ENCODE assay signal across 9 mouse cellular contexts in genomic region chrX:163912791-163913190, GRCm38 (mm10). TPM values are rescaled to one million over a fixed set of nuclear protein-coding genes. Genes with fewer than 3 reads are reported as not detected.
A peak's percentile ranks its signal among the peaks of the same experiment; 100 is the strongest.
DNase-seq lines count a peak whose midpoint lies in the region; ATAC-seq lines count a peak whose summit lies in the region.
"Had no signal": no experiment of that assay in that cellular context is flagged by ENCODE, and none has a peak within 500 bp of the region (broad histone marks: within the 10 kb centered on the region; RNA-seq: fewer than 3 reads in every experiment).

No protein-coding gene starts in this region.

- H3K9me3 ChIP-seq in heart, embryonic 10.5 days: no peaks in the 10 kb centered on the region

- DNase-seq in heart, postnatal 4 days: peak; percentile 27
- DNase-seq in heart, embryonic 10.5 days (ENCODE audit: low spot score): no peak
- peak; percentile 8 to 15 for DNase-seq in right cerebral cortex, adult 2 months (ENCODE audit: low spot score in 2 of 2)
- DNase-seq in right cerebral cortex, postnatal 36 days (ENCODE audit: low spot score in 2 of 2): no peak
- peak; percentile 10 to 28 for DNase-seq in cerebellum, postnatal 36 days
- peak; percentile 64 for DNase-seq in retina, embryonic 14.5 days (ENCODE audit: low spot score)
- no peak for DNase-seq in urinary bladder, postnatal 4 days (ENCODE audit: low spot score in 2 of 2)

- H3K27me3 ChIP-seq in heart, embryonic 10.5 days (ENCODE audit: insufficient read depth, poor library complexity, severe bottlenecking): peaks cover 12% of the 10 kb centered on the region; the same call in 1 of the 2 replicates

- H3K4me3 ChIP-seq in heart, embryonic 10.5 days: no peak overlapping the region
- H3K4me3 ChIP-seq: myocyte had no signal

- no peak for ATAC-seq in erythroblast, adult 5-6 weeks (replicated peaks; ENCODE audit: low FRiP score, poor library complexity, severe bottlenecking)

- H3K27ac ChIP-seq in heart, embryonic 10.5 days: no peak overlapping the region

- no peaks in the 10 kb centered on the region for H3K4me1 ChIP-seq in heart, embryonic 10.5 days

- H3K36me3 ChIP-seq in heart, embryonic 10.5 days: no peaks in the 10 kb centered on the region

RNA-seq across cellular contexts. Expression of gene Ap1s2, which starts 4.0 kb away (rescaled TPM):
- total RNA-seq in heart, postnatal 4 days (2021): 10 to 100 TPM; 15.7 to 16.8 TPM
- 19.3 and 23.6 TPM in 2 replicates for polyA plus RNA-seq in heart, embryonic 10.5 days (2016; fragmentation: Nextera tagmentation; extraction: Ambion mirVana)
- total RNA-seq in erythroblast, adult 5-6 weeks (2015; ENCODE audit: low replicate concordance): 45.4 and 45.5 TPM in 2 replicates
- 18.4 and 20.2 TPM in 2 replicates for total RNA-seq in erythroblast, adult 5-6 weeks (2017; ENCODE audit: low replicate concordance)

RNA-seq across cellular contexts. Expression of gene Zrsr2, which starts 45.7 kb away (rescaled TPM):
- 10 to 100 TPM; 13.7 to 24.4 TPM for total RNA-seq in heart, postnatal 4 days (2021)
- 36.6 and 53.0 TPM in 2 replicates for polyA plus RNA-seq in heart, embryonic 10.5 days (2016; fragmentation: Nextera tagmentation; extraction: Ambion mirVana)
- total RNA-seq in erythroblast, adult 5-6 weeks (2015; ENCODE audit: low replicate concordance): 4.8 and 22.4 TPM in 2 replicates
- total RNA-seq in erythroblast, adult 5-6 weeks (2017; ENCODE audit: low replicate concordance): 9.8 and 14.2 TPM in 2 replicates

Comparison
In these comparisons a context has a peak if more than half of its experiments do, and no peak if none do; other contexts are left out.
1. DNase-seq: peak in heart, postnatal 4 days (single experiment), right cerebral cortex, adult 2 months (2 of 2), cerebellum, postnatal 36 days (2 of 2) and retina, embryonic 14.5 days (single experiment); none in heart, embryonic 10.5 days (single experiment), right cerebral cortex, postnatal 36 days (0 of 2) and urinary bladder, postnatal 4 days (0 of 2).